Mouse (Mus musculus): ENCODE measurements around the gene Itpr1. TPM values are rescaled to one million over a fixed set of nuclear protein-coding genes. Genes with fewer than 3 reads are reported as not detected.

The Itpr1 gene
- polyA plus RNA-seq, 1 experiment from 2014 or later = 15.7 TPM

DNA sequence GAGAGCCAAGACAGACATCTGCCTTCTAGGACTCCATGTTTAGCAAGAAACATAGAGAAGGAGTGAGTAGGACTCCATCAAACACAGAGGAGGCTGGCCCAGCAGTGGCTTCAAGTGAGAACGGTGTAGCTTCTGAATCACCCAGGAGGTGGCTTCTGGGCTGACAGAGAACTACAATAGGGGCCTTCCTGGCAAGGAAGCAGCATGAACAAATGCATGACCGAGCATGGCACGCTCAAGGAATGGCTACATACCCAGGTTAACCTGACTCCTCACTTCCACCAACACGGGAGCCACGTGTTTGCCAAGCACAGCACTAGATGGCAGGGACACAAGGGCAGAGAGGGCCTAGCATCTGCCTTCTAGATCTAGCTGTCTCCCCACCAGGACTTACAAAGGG, 332.6 kb downstream of the Itpr1 start:
- 77% methylated on average over 5 of the region's 5 CpGs for WGBS
- no peaks in the 10 kb centered on the region for H3K4me1 ChIP-seq (ENCODE audit: insufficient read depth)
- no peak overlapping the region for H3K9ac ChIP-seq
- no peaks in the 10 kb centered on the region for H3K9me3 ChIP-seq (ENCODE audit: low read depth, low read length)
- no peak overlapping the region for H3K4me3 ChIP-seq (ENCODE audit: low read depth, low read length)
- no peak for ATAC-seq (ENCODE audit: insufficient read depth)
- TF ChIP-seq CTCF (IDR thresholded peaks at IDR 0.05; ENCODE audit: low read depth) = no peak
- no peak overlapping the region for H3K4me2 ChIP-seq
- peaks cover 9% of the 10 kb centered on the region; the same call in 1 of the 2 replicates for H3K36me3 ChIP-seq (ENCODE audit: insufficient read depth)
- no peak for DNase-seq
- no peak overlapping the region for H3K27ac ChIP-seq (ENCODE audit: low read depth)
- no peaks in the 10 kb centered on the region for H3K27me3 ChIP-seq (ENCODE audit: insufficient read depth, low read length)

DNA sequence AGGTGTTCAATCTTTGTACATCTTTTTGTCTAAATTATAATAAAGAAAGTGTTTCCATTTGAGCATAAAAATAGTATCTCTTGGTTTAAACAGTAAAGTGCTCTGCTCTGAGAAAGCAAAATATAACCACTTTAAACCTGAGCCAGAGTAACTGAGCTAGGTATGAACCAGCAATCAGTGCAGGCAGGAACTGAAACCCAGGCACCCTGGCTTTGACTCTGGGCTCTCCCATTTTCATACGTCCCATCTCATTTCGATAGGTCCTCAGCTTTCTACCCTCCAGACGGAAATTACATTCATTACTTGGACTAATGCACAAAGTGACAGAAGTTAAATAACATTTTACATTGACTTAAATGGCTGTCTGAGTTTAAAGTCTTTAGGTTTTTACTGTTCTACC, 335.5 kb downstream of the Itpr1 start:
- no peak for TF ChIP-seq CTCF (IDR thresholded peaks at IDR 0.05; ENCODE audit: low read depth)
- 0 out of 2 replicates have a peak, but pooled peaks cover 4% of the 10 kb centered on the region for H3K36me3 ChIP-seq (ENCODE audit: insufficient read depth)
- no peak for ATAC-seq (ENCODE audit: insufficient read depth)
- H3K4me1 ChIP-seq (ENCODE audit: insufficient read depth) = no peaks in the 10 kb centered on the region
- H3K4me3 ChIP-seq (ENCODE audit: low read depth, low read length) = no peak overlapping the region
- no peak overlapping the region for H3K27ac ChIP-seq (ENCODE audit: low read depth)
- no peaks in the 10 kb centered on the region for H3K9me3 ChIP-seq (ENCODE audit: low read depth, low read length)
- 87% methylated on average over 3 of the region's 3 CpGs for WGBS
- H3K9ac ChIP-seq = no peak overlapping the region
- no peaks in the 10 kb centered on the region for H3K27me3 ChIP-seq (ENCODE audit: insufficient read depth, low read length)
- DNase-seq = no peak
- no peak overlapping the region for H3K4me2 ChIP-seq

GRCm38 (mm10) chr6:108549495-108549935, 336.6 kb downstream of the Itpr1 start:
- TF ChIP-seq CTCF (IDR thresholded peaks at IDR 0.05; ENCODE audit: low read depth) = no peak
- no peaks in the 10 kb centered on the region for H3K9me3 ChIP-seq (ENCODE audit: low read depth, low read length)

DNA sequence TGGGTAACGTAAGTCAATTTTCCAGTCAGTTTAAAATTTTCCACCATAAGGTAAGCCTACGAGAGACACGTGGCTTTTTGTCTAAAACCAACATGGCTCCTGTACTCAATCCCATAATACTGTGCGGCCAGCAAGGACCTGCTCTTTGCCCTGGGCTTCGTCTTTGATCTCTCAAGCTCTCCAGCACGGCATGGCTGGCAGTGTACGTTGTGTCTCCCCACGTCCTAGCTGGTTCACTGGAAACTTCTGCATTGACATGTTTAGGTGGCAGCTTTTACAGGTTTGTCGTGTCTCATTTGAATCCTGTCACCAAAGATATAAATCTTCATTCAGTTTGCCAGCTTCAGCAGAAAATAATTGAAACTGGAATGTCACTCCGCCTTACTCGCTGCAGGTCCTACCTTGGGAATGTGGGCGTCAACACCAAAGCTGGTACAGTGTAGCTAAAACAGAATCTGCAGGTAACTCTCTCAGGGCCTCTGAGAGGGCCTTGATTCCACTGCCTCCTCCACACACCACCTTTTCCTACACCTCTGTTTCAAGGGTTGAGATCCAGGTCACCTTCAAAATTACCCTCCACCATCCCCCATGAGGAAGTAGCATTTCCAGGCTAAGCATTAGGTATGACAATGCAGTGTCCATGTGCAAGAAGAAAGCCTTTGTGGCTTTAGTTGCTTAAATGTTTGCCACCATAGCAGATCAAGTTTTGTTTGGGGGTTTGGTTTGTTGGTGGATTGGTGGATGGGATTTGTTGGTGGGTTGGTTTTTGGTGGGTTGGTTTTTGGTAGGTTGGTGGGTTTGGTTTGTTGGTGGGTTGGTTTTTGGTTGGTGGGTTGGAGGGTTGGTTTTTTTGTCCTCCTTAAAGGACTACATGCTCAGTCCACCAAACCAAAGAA, 339.1 kb downstream of the Itpr1 start:
- ATAC-seq (ENCODE audit: insufficient read depth) (no peak), DNase-seq (no peak)
- Histone ChIP-seq H3K4me2 (no peak overlapping the region), H3K9ac (no peak overlapping the region), H3K27ac (ENCODE audit: low read depth) (no peak overlapping the region), H3K27me3 (ENCODE audit: insufficient read depth, low read length) (no peaks in the 10 kb centered on the region), H3K36me3 (ENCODE audit: insufficient read depth) (0 out of 2 replicates have a peak, but pooled peaks cover 4% of the 10 kb centered on the region), H3K4me1 (ENCODE audit: insufficient read depth) (no peaks in the 10 kb centered on the region), H3K9me3 (ENCODE audit: low read depth, low read length) (no peaks in the 10 kb centered on the region), H3K4me3 (ENCODE audit: low read depth, low read length) (no peak overlapping the region)
- WGBS = 91% methylated on average over 12 of the region's 12 CpGs
- TF ChIP-seq CTCF (IDR thresholded peaks at IDR 0.05; ENCODE audit: low read depth) = no peak

More at GRCm38 (mm10) chr6:108549495-108549935, 336.6 kb downstream of the Itpr1 start:
- no peak for DNase-seq
- Histone ChIP-seq H3K4me1 (ENCODE audit: insufficient read depth) (no peaks in the 10 kb centered on the region), H3K9ac (no peak overlapping the region), H3K27ac (ENCODE audit: low read depth) (no peak overlapping the region), H3K4me3 (ENCODE audit: low read depth, low read length) (no peak overlapping the region), H3K4me2 (no peak overlapping the region), H3K27me3 (ENCODE audit: insufficient read depth, low read length) (no peaks in the 10 kb centered on the region), H3K36me3 (ENCODE audit: insufficient read depth) (0 out of 2 replicates have a peak, but pooled peaks cover 4% of the 10 kb centered on the region)
- ATAC-seq (ENCODE audit: insufficient read depth) = no peak
- 70% methylated on average over 6 of the region's 6 CpGs for WGBS

GRCm38 (mm10) chr6:108553013-108553412, 340.1 kb downstream of the Itpr1 start:
- H3K36me3 ChIP-seq (ENCODE audit: insufficient read depth) = 0 out of 2 replicates have a peak, but pooled peaks cover 4% of the 10 kb centered on the region
- H3K27me3 ChIP-seq (ENCODE audit: insufficient read depth, low read length) = no peaks in the 10 kb centered on the region
- no peak overlapping the region for H3K27ac ChIP-seq (ENCODE audit: low read depth)
- TF ChIP-seq CTCF (IDR thresholded peaks at IDR 0.05; ENCODE audit: low read depth) = no peak
- no peak for DNase-seq
- no peaks in the 10 kb centered on the region for H3K9me3 ChIP-seq (ENCODE audit: low read depth, low read length)
- no peak for ATAC-seq (ENCODE audit: insufficient read depth)
- no peaks in the 10 kb centered on the region for H3K4me1 ChIP-seq (ENCODE audit: insufficient read depth)
- no peak overlapping the region for H3K4me2 ChIP-seq
- WGBS = 86% methylated on average over 3 of the region's 3 CpGs
- no peak overlapping the region for H3K4me3 ChIP-seq (ENCODE audit: low read depth, low read length)
- no peak overlapping the region for H3K9ac ChIP-seq

DNA sequence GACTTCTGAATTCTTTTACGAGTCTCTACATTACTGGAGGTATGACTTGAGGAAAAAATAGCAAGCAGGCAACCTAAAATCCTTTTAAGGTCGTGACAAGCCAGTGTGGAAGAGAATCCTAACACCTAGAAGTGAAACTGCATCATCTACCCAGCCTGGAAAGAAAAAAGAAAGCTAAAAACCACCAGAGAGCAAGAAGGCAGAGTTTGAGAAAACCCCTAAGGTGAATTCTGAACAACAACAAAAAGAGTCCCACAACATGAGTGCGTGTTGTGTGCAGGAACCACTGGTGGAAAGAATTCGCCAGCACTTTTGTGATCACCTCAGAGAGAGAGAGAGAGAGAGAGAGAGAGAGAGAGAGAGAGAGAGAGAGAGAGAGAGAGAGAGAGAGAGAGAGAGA, 340.6 kb downstream of the Itpr1 start:
- ATAC-seq (ENCODE audit: insufficient read depth) (no peak), DNase-seq (no peak)
- Histone ChIP-seq H3K4me2 (no peak overlapping the region), H3K36me3 (ENCODE audit: insufficient read depth) (0 out of 2 replicates have a peak, but pooled peaks cover 4% of the 10 kb centered on the region), H3K4me3 (ENCODE audit: low read depth, low read length) (no peak overlapping the region), H3K9me3 (ENCODE audit: low read depth, low read length) (no peaks in the 10 kb centered on the region), H3K27me3 (ENCODE audit: insufficient read depth, low read length) (no peaks in the 10 kb centered on the region), H3K4me1 (ENCODE audit: insufficient read depth) (no peaks in the 10 kb centered on the region), H3K27ac (ENCODE audit: low read depth) (no peak overlapping the region), H3K9ac (no peak overlapping the region)
- 82% methylated on average over 4 of the region's 4 CpGs for WGBS
- TF ChIP-seq CTCF (IDR thresholded peaks at IDR 0.05; ENCODE audit: low read depth) = no peak

- 0 out of 2 replicates have a peak, but pooled peaks cover 4% of the 10 kb centered on the region for H3K36me3 ChIP-seq (ENCODE audit: insufficient read depth)
- H3K27me3 ChIP-seq (ENCODE audit: insufficient read depth, low read length) = no peaks in the 10 kb centered on the region
- no peaks in the 10 kb centered on the region for H3K9me3 ChIP-seq (ENCODE audit: low read depth, low read length)
- H3K4me2 ChIP-seq = no peak overlapping the region
- no peak overlapping the region for H3K27ac ChIP-seq (ENCODE audit: low read depth)
- TF ChIP-seq CTCF (IDR thresholded peaks at IDR 0.05; ENCODE audit: low read depth) = no peak
- ATAC-seq (ENCODE audit: insufficient read depth) (no peak), DNase-seq (no peak)
- 86% methylated on average over 4 of the region's 4 CpGs for WGBS
- H3K4me1 ChIP-seq (ENCODE audit: insufficient read depth) = no peaks in the 10 kb centered on the region
- H3K9ac ChIP-seq = no peak overlapping the region
- no peak overlapping the region for H3K4me3 ChIP-seq (ENCODE audit: low read depth, low read length)
Observed at GRCm38 (mm10) chr6:108554389-108554788, 341.5 kb downstream of the Itpr1 start.
